Mouse (Mus musculus): Measurements from ENCODE around the gene Msh4.

Gene Msh4

DNA sequence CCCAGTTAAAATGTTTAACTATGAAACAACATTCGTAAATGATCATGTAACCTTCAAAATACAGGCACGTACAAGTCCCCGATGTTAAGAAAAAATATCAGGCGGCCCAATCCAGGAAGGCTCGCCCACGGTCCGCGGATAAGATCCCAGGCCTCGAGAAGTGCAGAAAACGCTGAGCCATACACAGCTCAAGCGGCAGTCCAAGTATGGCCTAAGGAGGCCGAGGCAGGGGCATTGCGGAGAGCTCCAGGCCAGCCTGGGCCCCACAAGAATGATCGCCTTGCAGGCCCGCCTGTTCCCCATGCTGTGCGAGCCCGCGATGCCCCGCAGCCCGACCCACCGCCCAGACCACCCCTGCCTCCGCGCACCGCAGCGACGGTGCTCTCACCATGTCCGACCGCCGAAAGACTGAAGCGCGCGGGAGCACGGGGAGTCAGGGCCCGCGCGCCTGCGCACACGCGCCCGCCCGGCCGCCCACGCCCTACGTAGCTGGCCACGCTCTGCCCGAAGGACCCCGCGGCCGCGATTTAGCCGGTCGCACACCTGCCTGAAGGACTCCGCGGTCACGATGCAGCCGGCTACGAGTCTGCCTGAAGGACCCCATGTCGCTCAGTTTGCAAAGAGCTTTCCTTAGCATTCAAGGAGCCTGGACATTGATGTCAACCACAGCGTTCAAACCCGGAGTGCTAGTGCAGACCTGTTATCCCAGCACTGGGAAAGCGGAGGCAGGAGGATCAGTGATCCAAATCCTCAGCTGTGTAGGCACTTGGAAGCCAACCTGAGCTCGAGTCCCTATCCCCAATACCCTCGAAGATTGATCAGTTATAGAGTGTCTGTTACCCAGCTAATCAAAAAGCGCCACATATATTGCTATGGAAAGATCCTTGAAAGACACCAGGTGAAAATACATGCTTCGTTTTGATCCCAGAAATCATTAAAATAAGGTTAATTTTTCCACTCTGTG is 6.9 kb upstream of the Msh4 start, which contains the start of gene Rabggtb:
Gene Rabggtb, minus strand, starts transcription at position 464 of the 964 bp plus-strand sequence.
- in situ Hi-C loops (cut with MboI; ENCODE audit: unreplicated experiment in 2 of 2): loop anchor here (10.0 to 25.0 kb wide), 4 partner anchors 1151 to 1676 kb away; partner anchors contain the start of genes Fpgt (in 1 of the 2) and Lrriq3 (in 1 of the 2)

DNA sequence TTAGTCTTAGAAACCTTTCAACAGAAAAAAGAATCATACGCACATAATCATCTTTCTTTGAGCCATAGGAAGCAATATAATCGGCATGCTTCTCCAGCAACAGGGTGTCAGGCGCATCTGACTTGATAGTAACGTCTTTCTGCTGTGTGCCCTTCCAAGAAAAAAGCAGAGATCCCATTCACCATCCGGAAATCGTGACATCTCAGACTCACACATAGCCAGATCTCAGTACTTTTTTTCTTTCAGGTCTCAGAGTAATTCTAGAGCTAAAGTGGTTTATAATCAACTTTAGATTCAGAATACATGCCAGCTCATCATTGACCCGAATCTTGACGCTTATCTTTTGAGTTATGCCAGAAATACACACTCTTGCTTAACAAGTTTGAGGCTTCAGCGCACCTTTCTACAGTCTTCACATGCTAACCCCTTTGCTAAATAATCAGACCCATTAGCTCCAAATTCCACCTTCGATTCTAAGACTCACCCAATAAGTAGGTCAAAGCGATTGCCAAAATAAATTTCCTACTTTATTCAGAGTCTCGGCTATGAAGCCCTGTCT is 6.0 kb upstream of the Msh4 start:
- in situ Hi-C loops (cut with MboI; ENCODE audit: unreplicated experiment in 2 of 2): loop anchor here (10.0 to 25.0 kb wide), 4 partner anchors 1150 to 1675 kb away; partner anchors contain the start of genes Fpgt (in 1 of the 2) and Lrriq3 (in 1 of the 2)

DNA sequence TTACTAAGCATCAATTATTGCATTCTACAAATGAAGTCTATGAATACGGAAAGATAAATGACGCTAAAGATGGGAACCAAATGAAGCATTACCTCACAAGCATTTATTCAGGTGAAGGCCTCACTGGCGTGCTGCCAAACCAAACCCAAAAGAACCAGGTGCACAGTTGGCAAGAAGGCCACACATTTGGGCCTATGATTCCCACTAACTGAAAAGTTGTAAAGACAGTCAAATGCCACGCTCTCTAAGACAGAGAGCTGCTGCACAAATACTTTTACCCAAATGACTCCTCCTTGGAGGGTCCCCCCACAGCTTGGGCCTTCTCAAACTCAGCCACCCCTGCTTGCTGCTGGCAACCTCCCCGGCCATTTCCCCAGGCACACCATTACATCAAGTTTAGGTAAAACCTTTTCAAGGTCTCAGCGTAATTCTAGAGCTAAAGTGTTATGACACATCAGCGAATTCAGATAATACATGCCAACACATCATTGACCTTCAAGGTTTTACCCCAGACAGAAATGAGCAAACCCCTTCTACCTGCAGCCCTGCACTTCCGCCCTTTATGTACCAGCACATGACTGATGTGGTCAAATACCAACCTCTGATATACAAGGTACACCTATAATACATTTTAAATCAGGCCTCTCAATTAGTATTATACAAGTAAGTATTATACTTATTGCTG is 5.4 kb upstream of the Msh4 start:
- in situ Hi-C loops (cut with MboI; ENCODE audit: unreplicated experiment in 2 of 2): loop anchor here (10.0 to 25.0 kb wide), 4 partner anchors 1149 to 1674 kb away; partner anchors contain the start of genes Fpgt (in 1 of the 2) and Lrriq3 (in 1 of the 2)

DNA sequence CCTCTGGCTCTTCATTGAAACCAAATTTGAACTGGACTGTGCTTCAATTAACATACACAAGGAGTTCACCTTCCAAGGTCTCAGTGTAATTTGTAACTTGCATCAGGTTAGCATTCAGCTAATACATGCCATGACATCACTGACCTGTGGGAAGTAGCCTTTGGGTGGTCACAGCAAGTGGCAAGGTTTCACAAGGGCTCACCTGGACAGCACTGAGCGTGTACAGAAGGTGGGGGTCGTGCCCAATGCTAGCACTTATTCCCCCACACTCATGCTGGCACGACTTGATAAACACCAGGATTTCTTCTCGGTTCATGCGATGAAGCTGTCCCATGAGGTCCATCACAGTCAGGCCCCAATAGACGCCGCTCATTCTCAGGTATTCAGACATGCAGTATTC is 4.6 kb upstream of the Msh4 start:
- in situ Hi-C loops (cut with MboI; ENCODE audit: unreplicated experiment in 2 of 2): loop anchor here (10.0 to 25.0 kb wide), 4 partner anchors 1148 to 1673 kb away; partner anchors contain the start of genes Fpgt (in 1 of the 2) and Lrriq3 (in 1 of the 2)

DNA sequence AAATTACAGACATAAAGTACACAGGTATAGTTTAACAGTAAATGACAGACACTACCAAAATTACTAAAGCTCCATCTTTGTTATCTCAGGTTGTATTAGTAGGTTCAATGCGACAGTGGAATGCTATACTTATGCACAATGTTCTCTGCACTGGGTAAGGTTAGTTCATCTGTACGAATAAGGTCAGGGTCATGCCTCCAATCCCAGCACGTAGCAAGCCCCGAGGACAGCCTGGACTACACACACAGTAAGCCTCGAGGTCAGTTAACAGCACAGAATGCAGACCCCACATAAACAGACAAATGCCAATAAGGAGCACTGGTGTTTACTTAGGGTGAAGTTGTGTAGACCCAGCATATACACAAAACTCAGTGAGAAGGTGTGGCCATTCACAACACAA is 3.0 kb upstream of the Msh4 start:
- in situ Hi-C loops (cut with MboI; ENCODE audit: unreplicated experiment in 2 of 2): loop anchor here in 1 of 2 experiments (25.0 kb wide), 3 partner anchors 1147 to 1672 kb away; partner anchors contain the start of genes Fpgt and Lrriq3

DNA sequence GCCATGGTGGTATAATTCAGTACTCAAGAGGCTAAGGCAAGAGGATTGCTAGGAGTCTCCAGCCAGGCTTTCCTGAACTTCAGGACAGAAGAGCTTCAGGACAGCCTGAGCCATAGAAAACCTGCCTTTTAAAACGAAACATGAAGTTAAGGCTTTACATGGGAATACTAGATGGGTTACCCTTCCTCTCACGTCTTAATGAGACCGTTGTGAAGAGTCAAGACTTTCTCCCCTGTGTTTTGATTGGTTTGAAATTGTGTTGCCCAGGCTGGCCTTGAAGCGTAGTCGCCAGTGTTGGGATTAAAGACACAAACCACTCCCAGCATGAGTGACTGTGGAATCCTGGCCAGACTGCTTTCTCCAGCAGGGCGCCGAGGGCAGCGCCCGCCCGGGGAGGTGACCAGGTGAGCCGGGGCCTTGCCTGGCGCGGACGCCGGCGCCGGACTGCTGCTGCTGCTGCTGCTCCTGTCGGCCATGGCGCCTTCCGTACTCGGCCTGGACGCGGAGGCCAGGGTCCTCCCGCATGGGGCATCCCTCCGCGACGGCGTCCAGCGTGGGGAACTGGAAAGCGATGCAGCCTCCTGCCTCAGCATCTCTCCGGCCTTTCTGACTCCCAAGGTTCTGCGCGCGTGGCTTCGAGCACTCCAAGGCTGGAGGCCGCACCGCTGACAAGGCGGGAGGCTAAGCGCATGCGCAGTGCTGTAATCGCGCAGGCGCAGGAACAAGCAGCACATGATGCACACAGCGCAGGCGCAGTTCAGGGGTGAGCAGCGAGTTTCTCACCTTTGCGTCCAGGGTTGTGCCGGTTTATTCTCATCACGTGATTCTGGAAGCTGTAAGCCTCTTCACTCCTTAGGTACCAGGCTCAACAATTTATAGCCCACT is 445 bp downstream of the Msh4 start:
- in situ Hi-C loops (cut with MboI; ENCODE audit: unreplicated experiment in 2 of 2): loop anchor here in 1 of 2 experiments (25.0 kb wide), 3 partner anchors 1143 to 1668 kb away; partner anchors contain the start of genes Fpgt and Lrriq3

DNA sequence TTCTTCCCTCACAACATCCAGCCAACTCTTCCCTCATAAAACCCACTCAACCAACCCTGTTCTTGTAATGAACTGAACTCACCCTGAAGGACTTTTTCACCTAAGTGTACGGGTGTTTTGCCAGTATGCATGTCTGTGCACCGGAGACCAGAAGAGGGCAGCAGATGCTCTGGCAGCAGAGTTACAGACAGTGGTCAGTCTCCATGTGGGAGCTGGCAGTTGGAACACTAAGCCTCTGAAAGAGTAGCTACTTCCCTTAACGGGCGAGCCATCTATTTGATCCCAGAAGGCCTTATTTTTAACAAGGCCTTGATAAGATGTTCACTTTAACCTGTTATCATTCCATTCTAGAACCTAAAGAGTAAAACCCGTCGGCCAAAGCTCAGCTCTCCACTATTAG is 1.4 kb downstream of the Msh4 start:
- in situ Hi-C loops (cut with MboI; ENCODE audit: unreplicated experiment in 2 of 2): loop anchor here in 1 of 2 experiments (25.0 kb wide), 3 partner anchors 1142 to 1667 kb away; partner anchors contain the start of genes Fpgt and Lrriq3

DNA sequence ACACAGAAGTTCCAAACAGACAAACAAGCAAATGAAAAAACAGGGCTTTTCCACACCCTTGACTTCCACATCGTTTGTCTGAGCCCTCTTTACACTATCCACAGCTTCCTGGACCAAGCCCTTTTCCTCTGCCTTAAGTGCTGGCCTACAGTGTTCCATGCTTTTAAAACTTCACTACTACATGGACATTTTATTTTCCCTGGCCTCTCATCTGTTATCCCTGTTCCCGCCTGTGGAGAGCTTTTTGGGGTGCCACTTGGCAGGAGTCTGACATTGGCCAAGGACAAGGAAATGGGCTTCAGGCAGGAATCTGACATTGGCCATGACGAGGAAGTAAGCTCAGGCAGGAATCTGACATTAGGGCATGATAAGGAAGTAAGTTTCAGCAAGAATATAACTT is 3.3 kb downstream of the Msh4 start:
- in situ Hi-C loops (cut with MboI; ENCODE audit: unreplicated experiment in 2 of 2): loop anchor here in 1 of 2 experiments (25.0 kb wide), 3 partner anchors 1140 to 1665 kb away; partner anchors contain the start of genes Fpgt and Lrriq3

DNA sequence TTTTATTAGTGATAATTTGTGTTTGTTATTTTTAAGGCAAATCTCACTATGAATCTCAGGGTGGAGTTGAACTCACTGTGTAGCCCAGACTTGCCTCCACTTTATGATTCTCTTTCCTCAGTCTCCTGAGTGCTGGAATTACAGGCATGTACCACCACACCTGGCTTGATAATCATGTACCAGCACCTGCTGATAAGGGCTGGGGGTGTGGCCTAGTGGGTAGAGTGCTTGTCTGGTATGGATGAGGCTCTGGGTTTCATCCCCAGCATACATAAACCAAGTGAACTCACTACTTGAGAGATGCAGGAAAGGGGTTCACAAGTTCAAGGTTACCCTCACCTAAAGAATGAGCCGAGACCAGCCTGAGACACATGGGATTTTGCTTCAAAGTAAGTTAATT is 4.0 kb downstream of the Msh4 start:
- in situ Hi-C loops (cut with MboI; ENCODE audit: unreplicated experiment in 2 of 2): loop anchor here in 1 of 2 experiments (25.0 kb wide), 3 partner anchors 1140 to 1665 kb away; partner anchors contain the start of genes Fpgt and Lrriq3

DNA sequence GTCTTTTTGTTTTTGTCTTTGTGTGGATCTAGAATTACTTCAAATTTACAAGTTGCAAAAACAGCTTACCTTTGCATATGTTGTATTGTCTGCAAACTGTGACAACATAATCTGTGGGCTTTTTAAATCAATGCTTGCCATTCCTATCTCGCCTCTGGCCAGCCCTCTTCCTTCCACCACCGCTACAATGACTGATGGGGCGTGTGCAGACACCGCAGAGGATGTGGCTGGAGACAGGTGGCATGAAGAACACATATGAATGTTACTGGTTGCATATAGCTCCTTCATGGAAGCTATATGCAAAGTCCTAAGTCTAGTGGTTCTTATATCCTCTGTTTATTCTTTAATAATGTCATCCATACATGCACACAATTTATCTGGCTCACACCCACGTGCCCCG is 8.7 kb downstream of the Msh4 start:
- in situ Hi-C loops (cut with MboI; ENCODE audit: unreplicated experiment in 2 of 2): no loop called here

DNA sequence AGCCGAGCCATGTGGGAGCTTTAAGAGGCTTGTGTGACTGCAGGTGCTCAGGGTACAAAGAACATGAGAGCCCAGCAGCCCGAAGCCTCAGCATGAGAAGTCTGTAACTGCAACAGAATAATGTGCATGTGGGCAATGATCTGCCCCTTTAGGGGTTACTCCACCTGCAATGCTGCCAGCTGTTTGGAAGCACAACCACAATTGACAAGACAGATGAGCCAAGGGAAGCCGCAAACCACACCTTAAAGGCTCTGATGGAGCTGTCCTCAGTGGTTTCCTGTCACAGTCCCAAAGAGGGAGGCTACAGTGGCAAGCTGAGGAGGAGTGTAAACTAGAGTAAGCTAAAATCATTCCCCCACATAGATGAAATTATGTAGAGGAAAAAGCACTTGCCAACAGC is 10.5 kb downstream of the Msh4 start:
- in situ Hi-C loops (cut with MboI; ENCODE audit: unreplicated experiment in 2 of 2): no loop called here

DNA sequence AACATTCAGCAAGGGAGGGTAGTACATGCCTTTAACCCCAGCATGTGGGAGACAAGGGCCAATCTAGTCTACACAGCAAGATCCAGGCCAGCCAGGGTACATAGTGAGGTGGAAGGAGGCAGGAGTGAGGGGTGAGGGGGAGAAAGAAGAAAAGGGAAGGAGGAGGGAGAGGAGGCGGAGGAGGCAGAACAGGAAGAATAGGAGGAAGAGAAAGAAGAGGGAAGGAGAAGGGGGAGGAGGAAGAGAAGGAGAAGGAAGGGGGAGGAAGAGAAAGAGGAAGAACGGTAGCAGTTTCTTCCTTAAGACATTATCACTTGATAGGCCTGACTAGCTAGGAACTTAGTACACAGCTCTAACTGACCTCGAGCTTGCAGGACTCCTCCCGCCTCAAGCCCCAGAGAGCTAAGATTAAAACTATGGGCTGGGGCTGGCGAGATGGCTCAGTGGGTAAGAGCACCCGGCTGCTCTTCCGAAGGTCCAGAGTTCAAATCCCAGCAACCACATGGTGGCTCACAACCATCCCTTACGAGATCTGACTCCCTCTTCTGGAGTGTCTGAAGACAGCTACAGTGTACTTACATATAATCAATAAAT is 16.7 kb downstream of the Msh4 start:
- in situ Hi-C loops (cut with MboI; ENCODE audit: unreplicated experiment in 2 of 2): no loop called here

DNA sequence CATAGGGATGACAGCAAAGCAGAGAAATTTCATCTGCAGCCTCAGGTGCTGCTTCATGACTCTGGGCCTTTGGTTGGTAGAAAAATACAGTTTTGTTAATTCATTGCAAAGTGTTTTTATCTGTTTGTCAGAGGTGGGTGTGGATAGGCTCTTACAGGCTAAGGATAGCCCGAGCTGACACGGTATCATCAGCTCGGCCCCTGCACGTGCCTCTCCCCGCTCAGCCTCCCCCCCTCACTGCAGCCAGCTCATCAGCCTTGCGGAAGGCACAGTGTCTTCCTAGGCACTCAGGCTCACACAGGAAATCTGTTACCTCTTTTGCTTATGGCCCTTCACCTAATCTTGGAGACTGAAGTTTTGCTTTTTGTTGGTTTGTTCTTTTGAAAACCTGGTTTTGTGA is 17.8 kb downstream of the Msh4 start:
- in situ Hi-C loops (cut with MboI; ENCODE audit: unreplicated experiment in 2 of 2): no loop called here

DNA sequence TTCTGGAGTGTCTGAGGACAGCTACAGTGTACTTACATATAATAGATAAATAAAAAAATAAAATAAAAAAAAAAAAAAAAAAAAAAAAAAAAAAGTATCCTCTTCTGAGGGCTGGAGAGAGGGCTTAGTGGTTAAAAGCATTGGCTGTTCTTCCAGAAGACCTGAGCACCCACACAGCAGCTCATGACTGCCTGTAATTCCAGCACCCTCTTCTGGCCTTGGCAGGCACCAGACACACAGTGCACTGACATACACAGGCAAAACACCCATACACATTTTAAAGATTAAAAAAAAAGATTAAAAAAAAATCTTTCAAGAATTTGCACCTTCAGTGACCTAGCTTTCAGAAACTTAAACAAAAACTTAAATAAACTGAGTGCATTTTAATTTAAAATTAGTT is 19.6 kb downstream of the Msh4 start:
- in situ Hi-C loops (cut with MboI; ENCODE audit: unreplicated experiment in 2 of 2): no loop called here

DNA sequence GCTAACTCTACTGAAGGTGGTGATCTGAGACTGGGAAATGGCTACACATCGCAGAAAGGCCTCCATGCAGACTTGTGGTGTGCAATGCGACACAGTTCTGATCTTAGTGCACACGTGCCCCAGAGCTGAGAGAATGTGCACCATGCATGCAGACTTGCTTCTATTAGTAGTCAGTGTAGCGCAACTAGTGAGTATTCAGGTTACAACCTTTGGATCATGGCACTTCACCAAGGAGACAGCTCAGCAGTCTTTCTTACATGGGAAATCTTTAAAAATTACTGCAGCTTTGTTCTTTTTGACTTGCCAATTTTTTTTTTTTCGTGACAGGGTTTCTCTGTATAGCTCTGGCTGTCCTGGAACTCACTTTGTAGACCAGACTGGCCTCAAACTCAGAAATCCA is 34.5 kb downstream of the Msh4 start:
- in situ Hi-C loops (cut with MboI; ENCODE audit: unreplicated experiment in 2 of 2): no loop called here

DNA sequence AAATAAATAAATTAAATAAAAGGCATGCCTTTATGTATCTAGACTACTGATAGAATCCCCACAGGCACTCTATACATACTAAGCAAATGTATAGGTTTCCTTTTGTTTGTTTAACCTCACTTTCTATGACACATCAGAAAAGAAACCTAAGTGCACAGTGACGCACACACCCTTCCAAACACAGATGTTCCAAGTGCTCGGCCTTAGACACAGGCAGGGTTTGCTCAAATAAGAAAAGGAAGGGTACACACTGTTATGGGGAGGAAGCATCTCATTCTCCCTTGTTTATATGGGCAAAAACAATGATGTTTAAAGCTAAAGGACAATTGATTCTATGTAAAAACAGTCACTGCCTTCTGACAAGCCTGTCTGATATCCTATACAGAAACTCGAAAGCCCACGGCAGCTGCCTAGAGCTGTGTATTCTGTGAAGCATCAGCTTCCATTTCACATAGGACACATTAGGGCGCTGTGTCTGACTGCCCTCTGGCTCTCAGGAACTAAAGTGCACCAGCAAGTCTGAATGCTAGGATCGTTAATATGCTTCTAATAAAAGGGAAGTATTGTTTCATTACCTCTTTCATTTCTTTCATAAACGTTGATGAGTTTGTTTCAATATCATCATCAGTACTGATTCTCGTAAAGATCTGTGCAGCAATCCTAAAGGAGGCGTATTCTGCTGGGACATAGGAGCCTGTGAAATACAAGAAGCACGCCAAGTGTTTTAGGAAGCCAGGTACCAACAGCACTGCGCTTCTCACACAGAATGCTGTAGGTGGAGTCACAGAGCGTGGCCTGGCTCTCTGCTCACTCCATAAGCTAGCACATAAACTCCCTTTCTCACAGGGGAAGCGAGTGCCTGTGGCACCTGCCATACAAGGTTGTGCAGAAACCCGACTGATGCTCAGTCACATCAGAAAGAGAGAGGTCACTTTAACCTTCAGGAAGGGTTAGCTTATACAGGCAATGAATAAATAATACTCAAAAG is 38.5 kb downstream of the Msh4 start:
- in situ Hi-C loops (cut with MboI; ENCODE audit: unreplicated experiment in 2 of 2): no loop called here

DNA sequence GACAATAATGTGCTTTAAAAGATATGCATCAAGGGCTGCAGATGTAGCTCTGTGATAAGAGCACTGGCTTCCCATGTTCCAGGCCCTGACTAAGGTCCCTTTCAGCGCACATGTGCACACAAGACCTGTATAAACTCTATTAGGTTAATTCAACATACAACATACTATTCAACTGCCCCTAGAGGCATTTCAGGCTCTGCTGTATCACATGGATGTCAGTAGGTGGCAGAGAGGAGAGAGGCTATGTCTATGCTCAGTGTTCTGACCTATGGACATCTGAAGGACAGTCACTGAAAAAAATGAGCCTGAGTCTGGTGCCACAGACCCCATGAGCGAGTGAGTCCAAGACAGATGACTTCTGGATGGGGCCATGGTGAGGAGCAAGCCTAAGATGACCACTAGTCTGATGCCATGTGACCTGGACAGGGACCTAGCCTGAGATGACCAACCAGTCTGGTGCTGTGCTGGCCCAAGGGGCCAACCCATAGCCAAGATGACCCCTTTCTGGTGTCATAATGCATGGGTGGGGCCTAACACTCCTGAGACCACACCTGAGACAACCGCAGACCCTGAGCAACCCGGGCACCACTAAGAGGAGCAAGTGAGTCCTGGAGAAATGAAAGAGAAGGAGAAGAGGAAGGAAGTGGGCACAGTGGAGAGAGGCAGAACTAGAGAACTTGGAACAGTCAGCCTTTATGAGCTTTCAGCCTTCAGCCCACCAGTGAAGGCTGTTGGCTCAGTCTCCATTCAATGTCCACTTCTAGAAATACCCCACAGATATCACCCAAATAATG is 41.1 kb downstream of the Msh4 start:
- in situ Hi-C loops (cut with MboI; ENCODE audit: unreplicated experiment in 2 of 2): no loop called here

All from v-Abl transformed pro-B cells (cell line).